Mouse (Mus musculus): ENCODE results near the gene Mapk6. TPM values are rescaled to one million over a fixed set of nuclear protein-coding genes. Genes with fewer than 3 reads are reported as not detected.

Mapk6 gene
- polyA plus RNA-seq, 1 experiment from 2014 or later = 66.3 TPM

DNA sequence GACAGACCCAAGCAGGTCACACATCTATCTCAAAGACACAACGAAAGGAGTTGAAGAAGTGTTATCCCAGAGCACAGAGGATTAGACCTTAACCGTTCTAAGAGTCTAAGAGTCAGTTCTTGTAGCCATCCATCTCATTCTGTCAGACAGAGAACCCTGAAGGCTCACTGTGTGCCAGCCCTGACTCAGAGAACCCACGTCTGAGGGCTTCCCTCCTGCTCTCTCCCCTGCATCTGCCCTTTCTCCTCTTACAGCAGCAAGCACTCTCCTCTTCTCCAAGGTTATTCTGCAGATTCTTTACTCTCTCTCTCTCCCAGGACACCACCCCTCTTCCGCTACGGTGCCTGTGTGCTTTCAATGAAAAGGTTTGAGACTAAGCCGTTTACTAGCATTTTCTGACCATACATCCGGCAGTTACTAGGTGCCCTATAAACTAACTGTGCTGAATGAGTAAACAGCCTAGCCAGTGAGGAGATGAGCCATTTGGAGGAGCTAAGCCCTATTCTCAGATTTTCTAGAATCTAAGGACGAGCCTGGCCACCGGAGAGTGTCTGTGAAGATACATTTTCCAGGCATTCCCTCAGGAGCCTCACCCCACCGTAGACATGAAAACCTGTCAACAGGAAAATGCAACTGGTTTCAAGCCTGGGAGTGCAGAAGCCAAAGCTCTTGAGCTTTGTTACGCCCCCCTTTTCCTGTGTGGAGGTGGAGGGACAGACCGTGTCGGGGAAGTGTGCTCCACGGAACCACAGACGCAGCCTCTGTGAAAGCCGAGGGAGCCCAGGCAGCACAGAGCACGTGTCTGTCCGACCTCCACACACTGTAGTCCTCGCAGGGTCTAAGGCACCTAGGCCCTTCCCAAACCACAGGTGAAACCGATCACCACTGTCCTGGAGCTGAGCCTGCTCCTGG lies 8.0 kb downstream of the Mapk6 start:
- WGBS = 37% methylated on average over 20 of the region's 20 CpGs
- peaks cover 26% of the 10 kb centered on the region for H3K4me1 ChIP-seq (replicated peaks; ENCODE audit: control insufficient read depth, insufficient read depth, low read length)
- H3K4me2 ChIP-seq (ENCODE audit: low read length) = 0 out of 2 replicates have a peak overlapping the region, but pooled peaks have one; percentile 9
- H3K9ac ChIP-seq (ENCODE audit: low read length) = no peak overlapping the region
- ATAC-seq (replicated peaks; ENCODE audit: low FRiP score, low TSS enrichment, low read depth) = no peak
- DNase-seq (ENCODE audit: low spot score) = no peak
- peaks cover 16% of the 10 kb centered on the region for H3K36me3 ChIP-seq (ENCODE audit: control insufficient read depth, insufficient read depth, low read length)
- no peaks in the 10 kb centered on the region for H3K9me3 ChIP-seq (ENCODE audit: control insufficient read depth, low read length)
- no peaks in the 10 kb centered on the region for H3K27me3 ChIP-seq (replicated peaks; ENCODE audit: control insufficient read depth, insufficient read depth, low read length)
- H3K4me3 ChIP-seq (ENCODE audit: low read depth, low read length) = no peak overlapping the region
- H3K27ac ChIP-seq (ENCODE audit: low read depth) = no peak overlapping the region

DNA sequence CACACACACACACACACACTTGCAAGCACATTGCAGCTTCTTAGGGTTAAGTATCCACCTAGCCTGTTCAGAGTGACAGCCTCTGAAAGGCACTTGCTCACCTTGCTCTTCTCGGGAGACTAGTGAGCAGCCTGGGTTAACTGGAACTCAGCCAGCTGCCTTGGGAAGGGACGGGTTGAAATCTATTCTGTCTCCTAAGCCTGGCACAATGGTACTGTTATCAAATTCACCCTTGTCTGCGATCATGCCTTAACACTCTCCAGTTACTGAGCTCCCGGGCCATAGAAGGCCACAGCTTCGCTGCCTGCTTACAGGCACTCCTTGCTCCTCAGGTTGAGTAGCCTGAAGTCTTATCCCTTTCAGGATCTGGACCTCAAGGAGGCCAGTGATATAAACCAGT lies 9.2 kb downstream of the Mapk6 start:
- H3K9ac ChIP-seq (ENCODE audit: low read length) = no peak overlapping the region
- H3K4me3 ChIP-seq (ENCODE audit: low read depth, low read length) = no peak overlapping the region
- no peak for DNase-seq (ENCODE audit: low spot score)
- no peak for ATAC-seq (replicated peaks; ENCODE audit: low FRiP score, low TSS enrichment, low read depth)
- H3K4me1 ChIP-seq (replicated peaks; ENCODE audit: control insufficient read depth, insufficient read depth, low read length) = peaks cover 19% of the 10 kb centered on the region
- H3K36me3 ChIP-seq (ENCODE audit: control insufficient read depth, insufficient read depth, low read length) = peaks cover 28% of the 10 kb centered on the region
- no peaks in the 10 kb centered on the region for H3K9me3 ChIP-seq (ENCODE audit: control insufficient read depth, low read length)
- no peak overlapping the region for H3K27ac ChIP-seq (ENCODE audit: low read depth)
- WGBS = 60% methylated on average over 5 of the region's 5 CpGs
- no peaks in the 10 kb centered on the region for H3K27me3 ChIP-seq (replicated peaks; ENCODE audit: control insufficient read depth, insufficient read depth, low read length)
- no peak overlapping the region for H3K4me2 ChIP-seq (ENCODE audit: low read length)

DNA sequence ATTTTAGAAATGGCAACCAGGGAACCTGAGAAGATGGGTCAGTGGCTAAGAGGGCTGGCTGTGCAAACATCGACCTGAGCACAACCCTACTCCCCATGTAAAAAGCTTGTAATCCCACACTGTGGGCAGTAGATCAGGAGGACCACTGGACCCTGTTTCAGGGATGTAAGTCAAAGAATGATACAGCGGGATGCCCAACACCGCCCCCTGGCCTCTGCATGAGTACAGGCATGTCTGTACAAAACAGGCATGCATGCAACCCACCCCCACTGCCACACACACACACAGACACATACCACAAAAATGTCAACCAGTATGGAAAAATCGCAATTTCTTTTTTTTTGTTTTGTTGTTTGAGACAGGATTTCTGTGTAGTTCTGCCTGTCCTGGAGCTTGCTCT lies 10.7 kb downstream of the Mapk6 start:
- Histone ChIP-seq H3K36me3 (ENCODE audit: control insufficient read depth, insufficient read depth, low read length) (peaks cover 44% of the 10 kb centered on the region), H3K27ac (ENCODE audit: low read depth) (no peak overlapping the region), H3K4me2 (ENCODE audit: low read length) (no peak overlapping the region), H3K4me3 (ENCODE audit: low read depth, low read length) (no peak overlapping the region), H3K27me3 (replicated peaks; ENCODE audit: control insufficient read depth, insufficient read depth, low read length) (no peaks in the 10 kb centered on the region), H3K9me3 (ENCODE audit: control insufficient read depth, low read length) (no peaks in the 10 kb centered on the region), H3K9ac (ENCODE audit: low read length) (no peak overlapping the region), H3K4me1 (replicated peaks; ENCODE audit: control insufficient read depth, insufficient read depth, low read length) (peaks cover 19% of the 10 kb centered on the region)
- no peak for ATAC-seq (replicated peaks; ENCODE audit: low FRiP score, low TSS enrichment, low read depth)
- 87% methylated on average over 4 of the region's 4 CpGs for WGBS
- no peak for DNase-seq (ENCODE audit: low spot score)

DNA sequence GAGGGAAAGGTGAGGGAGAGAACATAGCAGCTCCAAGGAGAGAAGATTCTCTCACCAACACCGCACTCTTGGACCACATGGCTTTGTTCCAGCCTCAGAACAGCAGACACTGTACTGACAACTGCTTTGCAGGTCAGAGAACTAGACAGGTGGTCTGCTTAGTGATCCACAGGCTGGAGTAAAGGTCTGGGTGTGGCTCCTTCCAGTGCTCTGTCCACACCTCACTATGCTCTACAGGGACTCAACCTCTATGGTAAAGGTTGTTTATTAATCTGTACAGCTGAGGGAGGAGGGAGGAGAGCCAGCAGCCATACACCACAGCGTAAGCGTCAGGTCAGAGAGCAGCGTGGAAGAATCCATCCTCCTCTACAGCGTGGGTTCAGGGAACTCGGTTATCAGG lies 13.8 kb downstream of the Mapk6 start:
- DNase-seq (ENCODE audit: low spot score) (no peak), ATAC-seq (replicated peaks; ENCODE audit: low FRiP score, low TSS enrichment, low read depth) (no peak)
- H3K27me3 ChIP-seq (replicated peaks; ENCODE audit: control insufficient read depth, insufficient read depth, low read length) = no peaks in the 10 kb centered on the region
- no peak overlapping the region for H3K9ac ChIP-seq (ENCODE audit: low read length)
- 81% methylated on average over 6 of the region's 6 CpGs for WGBS
- H3K36me3 ChIP-seq (ENCODE audit: control insufficient read depth, insufficient read depth, low read length) = peaks cover 73% of the 10 kb centered on the region
- H3K4me3 ChIP-seq (ENCODE audit: low read depth, low read length) = no peak overlapping the region
- no peak overlapping the region for H3K4me2 ChIP-seq (ENCODE audit: low read length)
- no peaks in the 10 kb centered on the region for H3K9me3 ChIP-seq (ENCODE audit: control insufficient read depth, low read length)
- H3K4me1 ChIP-seq (replicated peaks; ENCODE audit: control insufficient read depth, insufficient read depth, low read length) = no peaks in the 10 kb centered on the region
- no peak overlapping the region for H3K27ac ChIP-seq (ENCODE audit: low read depth)

DNA sequence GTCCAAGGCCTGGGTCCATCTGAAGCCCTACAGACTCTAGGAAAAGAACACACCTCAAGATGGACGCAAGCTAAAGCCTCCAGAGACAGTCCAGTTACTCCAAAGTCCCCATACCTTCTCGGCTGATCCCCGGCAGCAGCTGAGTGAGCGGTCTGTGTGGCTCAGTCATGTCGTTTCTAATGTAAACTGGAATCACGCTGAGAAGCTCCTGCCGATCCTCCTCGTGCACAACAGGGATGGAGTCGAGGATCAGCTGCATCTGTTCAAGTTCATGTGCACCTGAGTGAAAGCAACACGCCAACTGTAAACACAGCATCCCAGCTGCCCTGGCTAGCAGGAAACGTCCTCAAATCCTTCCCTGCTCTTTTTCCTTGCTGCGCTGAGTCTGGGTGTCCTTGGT lies 16.6 kb downstream of the Mapk6 start:
- H3K4me2 ChIP-seq (ENCODE audit: low read length) = no peak overlapping the region
- no peak for DNase-seq (ENCODE audit: low spot score)

DNA sequence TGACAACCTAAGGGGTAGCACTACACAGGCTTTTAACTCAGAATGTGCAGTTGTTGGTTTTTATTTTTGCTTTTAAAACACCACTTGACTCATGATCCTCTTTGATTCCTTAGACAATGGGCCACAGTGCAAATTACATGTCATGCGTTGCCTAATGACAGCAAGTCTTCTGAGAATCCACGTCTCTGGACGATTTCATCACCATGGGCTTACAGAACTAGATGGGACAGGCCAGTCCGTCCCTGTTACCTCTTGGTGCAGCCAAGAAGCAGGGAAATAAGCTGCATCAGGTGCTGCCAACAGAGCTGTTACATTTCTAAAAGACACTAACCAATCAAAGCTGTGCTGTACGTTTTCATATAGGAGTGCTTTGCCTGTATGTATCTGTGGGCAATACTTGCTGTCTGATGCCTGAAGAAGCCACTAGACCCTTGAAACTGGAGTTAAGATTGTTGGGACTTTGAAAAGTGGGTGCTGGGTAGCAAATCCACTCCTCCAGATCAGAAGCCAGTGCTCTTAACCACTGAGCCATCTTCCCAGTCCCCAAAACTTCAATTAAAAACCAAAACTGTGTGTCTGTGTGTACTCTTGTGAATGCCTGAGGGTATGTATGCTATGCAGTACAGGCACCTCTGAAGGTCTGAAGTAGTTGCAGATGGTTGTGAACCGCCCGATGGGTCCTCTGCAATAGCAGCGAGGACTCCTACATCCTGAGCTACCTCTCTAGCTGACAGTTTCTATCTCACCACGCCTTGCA lies 24.4 kb downstream of the Mapk6 start:
- ATAC-seq (replicated peaks; ENCODE audit: low FRiP score, low TSS enrichment, low read depth) (no peak), DNase-seq (ENCODE audit: low spot score) (no peak)
- H3K4me1 ChIP-seq (replicated peaks; ENCODE audit: control insufficient read depth, insufficient read depth, low read length) = no peaks in the 10 kb centered on the region
- H3K4me2 ChIP-seq (ENCODE audit: low read length) = no peak overlapping the region
- H3K9me3 ChIP-seq (ENCODE audit: control insufficient read depth, low read length) = no peaks in the 10 kb centered on the region
- WGBS = 85% methylated on average over 9 of the region's 9 CpGs
- H3K4me3 ChIP-seq (ENCODE audit: low read depth, low read length) = no peak overlapping the region
- H3K27me3 ChIP-seq (replicated peaks; ENCODE audit: control insufficient read depth, insufficient read depth, low read length) = no peaks in the 10 kb centered on the region
- no peak overlapping the region for H3K9ac ChIP-seq (ENCODE audit: low read length)
- H3K36me3 ChIP-seq (ENCODE audit: control insufficient read depth, insufficient read depth, low read length) = peaks cover 43% of the 10 kb centered on the region
- no peak overlapping the region for H3K27ac ChIP-seq (ENCODE audit: low read depth)

More for the DNA sequence above, 16.6 kb downstream of the Mapk6 start:
- Histone ChIP-seq H3K27me3 (replicated peaks; ENCODE audit: control insufficient read depth, insufficient read depth, low read length) (no peaks in the 10 kb centered on the region), H3K4me3 (ENCODE audit: low read depth, low read length) (no peak overlapping the region), H3K27ac (ENCODE audit: low read depth) (no peak overlapping the region), H3K9me3 (ENCODE audit: control insufficient read depth, low read length) (no peaks in the 10 kb centered on the region), H3K9ac (ENCODE audit: low read length) (no peak overlapping the region), H3K4me1 (replicated peaks; ENCODE audit: control insufficient read depth, insufficient read depth, low read length) (no peaks in the 10 kb centered on the region), H3K36me3 (ENCODE audit: control insufficient read depth, insufficient read depth, low read length) (peaks cover 95% of the 10 kb centered on the region)
- 68% methylated on average over 12 of the region's 12 CpGs for WGBS
- no peak for ATAC-seq (replicated peaks; ENCODE audit: low FRiP score, low TSS enrichment, low read depth)

DNA sequence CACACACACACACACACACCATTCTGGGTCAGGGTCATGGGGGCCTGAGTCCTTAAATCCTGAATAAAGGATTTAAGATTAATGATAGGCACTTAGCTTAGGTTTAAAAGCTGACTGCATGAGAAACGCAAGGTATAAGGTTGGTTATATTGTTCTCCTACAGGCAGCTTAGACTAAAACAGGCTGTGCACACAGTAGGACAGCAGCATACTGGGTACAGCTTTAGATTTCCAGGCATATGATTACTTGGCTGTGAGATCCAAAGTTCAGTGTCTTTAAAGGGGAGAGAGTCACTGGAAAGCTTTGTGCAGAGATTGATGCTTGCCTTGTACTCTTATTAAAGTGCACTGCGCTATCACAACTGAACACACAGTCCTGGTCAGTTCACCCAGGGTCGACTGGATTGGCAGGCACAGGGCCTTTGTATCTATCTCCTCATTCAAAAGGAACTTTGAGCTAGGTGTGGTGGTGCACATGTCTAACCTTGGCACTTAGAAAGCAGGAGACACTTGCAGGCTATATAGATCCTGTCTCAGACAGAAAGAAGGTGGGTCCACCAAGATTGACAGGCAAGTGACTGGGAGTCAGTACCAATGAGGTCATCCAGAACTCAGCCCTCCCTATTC lies 25.4 kb downstream of the Mapk6 start:
- no peaks in the 10 kb centered on the region for H3K4me1 ChIP-seq (replicated peaks; ENCODE audit: control insufficient read depth, insufficient read depth, low read length)
- H3K36me3 ChIP-seq (ENCODE audit: control insufficient read depth, insufficient read depth, low read length) = peaks cover 34% of the 10 kb centered on the region
- H3K4me2 ChIP-seq (ENCODE audit: low read length) = no peak overlapping the region
- H3K4me3 ChIP-seq (ENCODE audit: low read depth, low read length) = no peak overlapping the region
- H3K27ac ChIP-seq (ENCODE audit: low read depth) = no peak overlapping the region
- no peak overlapping the region for H3K9ac ChIP-seq (ENCODE audit: low read length)
- DNase-seq (ENCODE audit: low spot score) = no peak
- H3K27me3 ChIP-seq (replicated peaks; ENCODE audit: control insufficient read depth, insufficient read depth, low read length) = no peaks in the 10 kb centered on the region
- H3K9me3 ChIP-seq (ENCODE audit: control insufficient read depth, low read length) = no peaks in the 10 kb centered on the region
- WGBS = 82% methylated on average over 3 of the region's 3 CpGs
- peak; percentile 27; the same call in 1 of the 2 replicates for ATAC-seq (replicated peaks; ENCODE audit: low FRiP score, low TSS enrichment, low read depth)

DNA sequence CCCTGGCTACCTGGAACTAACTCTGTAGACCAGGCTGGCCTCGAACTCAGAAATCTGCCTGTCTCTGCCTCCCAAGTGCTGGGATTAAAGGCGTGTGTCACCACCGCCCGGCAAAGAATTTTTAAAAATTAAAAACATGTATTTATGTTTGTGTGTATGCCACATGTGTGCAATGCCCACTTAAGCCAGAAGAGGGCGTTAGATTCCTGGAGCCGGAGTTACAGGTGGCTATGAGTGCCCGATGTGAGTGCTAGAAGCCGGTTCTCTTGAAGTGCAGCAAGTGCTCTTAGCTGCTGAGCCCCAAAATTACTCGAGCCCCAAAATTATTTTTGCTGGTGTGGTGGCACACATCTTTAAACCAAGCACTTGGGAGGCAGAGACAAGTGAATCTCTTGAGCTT lies 26.0 kb downstream of the Mapk6 start:
- H3K27me3 ChIP-seq (replicated peaks; ENCODE audit: control insufficient read depth, insufficient read depth, low read length) = no peaks in the 10 kb centered on the region
- no peak overlapping the region for H3K9ac ChIP-seq (ENCODE audit: low read length)
- no peak overlapping the region for H3K4me2 ChIP-seq (ENCODE audit: low read length)
- H3K27ac ChIP-seq (ENCODE audit: low read depth) = no peak overlapping the region
- DNase-seq (ENCODE audit: low spot score) = no peak
- no peaks in the 10 kb centered on the region for H3K4me1 ChIP-seq (replicated peaks; ENCODE audit: control insufficient read depth, insufficient read depth, low read length)
- peaks cover 28% of the 10 kb centered on the region for H3K36me3 ChIP-seq (ENCODE audit: control insufficient read depth, insufficient read depth, low read length)
- WGBS = 82% methylated on average over 9 of the region's 9 CpGs
- H3K9me3 ChIP-seq (ENCODE audit: control insufficient read depth, low read length) = no peaks in the 10 kb centered on the region
- H3K4me3 ChIP-seq (ENCODE audit: low read depth, low read length) = no peak overlapping the region
- ATAC-seq (replicated peaks; ENCODE audit: low FRiP score, low TSS enrichment, low read depth) = no peak
